Mouse (Mus musculus) heart, embryonic 16.5 days (tissue): ENCODE results near the gene Clpp. TPM values are rescaled to one million over a fixed set of nuclear protein-coding genes. Genes with fewer than 3 reads are reported as not detected.

Source experiments
- ATAC-seq: fragments of 200-750 bp; cut with Nextera tagmentation; replicated peaks from 2 replicates; pipeline ENCODE4 v1.8.0; 2017; ENCODE audit warnings: moderate number of reproducible peaks; ENCODE audit not compliant: insufficient read depth, low FRiP score; ENCODE audit errors: extremely low read depth
- H3K27ac ChIP-seq: fragments of 300-500 bp; sonication (generic); 2 replicates; pipeline ENCODE4 v1.5.1; 2014; ENCODE audit warnings: mild to moderate bottlenecking, low read length, control low read depth, moderate library complexity
- H3K27me3 ChIP-seq: fragments of 300-500 bp; sonication (generic); 2 replicates; pipeline ENCODE4 v1.6.1; 2014; ENCODE audit warnings: low read length, mixed read lengths; ENCODE audit not compliant: control insufficient read depth, insufficient read depth
- H3K36me3 ChIP-seq: fragments of 300-500 bp; sonication (generic); 2 replicates; pipeline ENCODE4 v1.6.1; 2014; ENCODE audit not compliant: control insufficient read depth, insufficient read depth
- H3K4me1 ChIP-seq: fragments of 300-500 bp; sonication (generic); 2 replicates; pipeline ENCODE4 v1.6.1; 2014; ENCODE audit warnings: low read length, mixed read lengths; ENCODE audit not compliant: control insufficient read depth, insufficient read depth
- H3K4me2 ChIP-seq: fragments of 300-500 bp; sonication (generic); 2 replicates; pipeline ENCODE4 v1.6.1; 2014; ENCODE audit warnings: low read depth, mild to moderate bottlenecking, control low read depth, low read length
- H3K4me3 ChIP-seq: fragments of 300-500 bp; sonication (generic); 2 replicates; pipeline ENCODE4 v1.5.1; 2014; ENCODE audit warnings: mild to moderate bottlenecking, control low read depth, low read length
- H3K9ac ChIP-seq: fragments of 300-500 bp; sonication (generic); 2 replicates; pipeline ENCODE4 v1.6.1; 2014; ENCODE audit warnings: low read length, control low read depth
- H3K9me3 ChIP-seq: fragments of 300-500 bp; sonication (generic); replicated peaks from 2 replicates; pipeline ENCODE4 v1.6.1; 2016; ENCODE audit warnings: low read length; ENCODE audit not compliant: control insufficient read depth
- WGBS: fragments of 180-500 bp; shearing (Covaris S2); extraction: QIAGEN DNeasy Blood & Tissue Kit; methylation state at CpG from one replicate; pipeline ENCODE4 v1.1.7; 2014; 5-methylcytosine and 5-hydroxymethylcytosine counted together
- polyA plus RNA-seq: library from polyadenylated mRNA; unstranded; fragments of >200 nt; fragmentation: Nextera tagmentation; extraction: Ambion mirVana; gene quantifications from 2 replicates; pipeline ENCODE4 v1.2.1, GENCODE M21; 2015

Gene Clpp
- polyA plus RNA-seq, 1 experiment from 2014 or later = 117 TPM

DNA sequence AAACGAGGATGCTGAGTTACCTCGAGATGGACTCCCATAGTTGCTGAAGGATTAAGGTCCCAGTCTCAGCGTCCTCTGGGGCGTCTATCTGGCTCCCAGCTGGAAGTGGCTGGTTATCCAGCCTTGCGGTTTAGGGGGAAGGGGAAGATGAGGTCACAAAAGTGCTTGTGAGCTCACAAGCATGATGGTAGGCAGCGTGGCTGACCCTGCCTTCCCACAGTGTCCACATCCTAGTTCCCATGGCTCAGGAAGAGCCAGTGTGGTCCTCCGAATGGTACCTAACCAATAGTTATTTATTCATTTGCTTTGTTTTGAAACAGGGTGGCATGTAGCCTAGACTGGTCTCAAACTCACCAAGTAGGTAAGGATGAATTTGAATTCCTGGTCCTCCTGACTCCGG lies 51.4 kb downstream of the Clpp start, which contains the start of gene Slc25a41:
TSS of gene Slc25a41 (minus strand) at position 101 of the 400 bp plus-strand sequence.
- Histone ChIP-seq H3K4me1 (peaks cover 3% of the 10 kb centered on the region; the same call in 1 of the 2 replicates), H3K9me3 (no peaks in the 10 kb centered on the region), H3K4me3 (no peak within 1 kb of the TSS), H3K27ac (no peak within 1 kb of the TSS), H3K4me2 (no peak within 1 kb of the TSS), H3K36me3 (no peaks in the 10 kb centered on the region; the same call in 1 of the 2 replicates), H3K9ac (no peak within 1 kb of the TSS), H3K27me3 (peaks cover 12% of the 10 kb centered on the region)
- 63% methylated on average over 8 of the region's 8 CpGs for WGBS
- no peak for ATAC-seq

Other genes with a start within 250 kb of the Clpp start
- gene Nrtn, start 232.8 kb upstream of the Clpp start, polyA plus RNA-seq = 21.2 and 23.9 TPM in 2 replicates
- gene Dus3l, start 225.5 kb upstream of the Clpp start, polyA plus RNA-seq = 31.7 and 34.9 TPM in 2 replicates
- gene Prr22, start 220.1 kb upstream of the Clpp start, polyA plus RNA-seq = 0.59 and 1.2 TPM in 2 replicates
- 6.2 and 6.8 TPM in 2 replicates for gene Rfx2, start 159.3 kb upstream of the Clpp start, polyA plus RNA-seq
- gene Acsbg2, start 115.9 kb upstream of the Clpp start, polyA plus RNA-seq = not detected in 2 replicates
- 0.30 and 0.61 TPM in 2 replicates for gene 1700061G19Rik, start 114.8 kb upstream of the Clpp start, polyA plus RNA-seq
- gene Mllt1, start 54.9 kb upstream of the Clpp start, polyA plus RNA-seq = 26.4 and 31.1 TPM in 2 replicates
- 0.05 TPM in 1 of 2 replicates, not detected in the other for gene Acer1, start 8.2 kb upstream of the Clpp start, polyA plus RNA-seq
- 56.4 and 59.6 TPM in 2 replicates for gene Alkbh7, start 7.0 kb downstream of the Clpp start, polyA plus RNA-seq
- gene Pspn, start 9.7 kb downstream of the Clpp start, polyA plus RNA-seq = 0.34 TPM in 1 of 2 replicates, not detected in the other
- gene Gtf2f1, start 21.0 kb downstream of the Clpp start, polyA plus RNA-seq = 44.1 and 45.6 TPM in 2 replicates
- gene Gm17949, start 21.2 kb downstream of the Clpp start, polyA plus RNA-seq = 0.32 and 0.41 TPM in 2 replicates
- gene Khsrp, start 41.2 kb downstream of the Clpp start, polyA plus RNA-seq = 16.5 and 22.8 TPM in 2 replicates
- gene Slc25a41, start 51.3 kb downstream of the Clpp start, polyA plus RNA-seq = not detected in 2 replicates
- 1.1 and 4.8 TPM in 2 replicates for gene Crb3, start 68.8 kb downstream of the Clpp start, polyA plus RNA-seq
- 14.7 and 17.0 TPM in 2 replicates for gene Slc25a23, start 69.6 kb downstream of the Clpp start, polyA plus RNA-seq
- 2.2 and 4.1 TPM in 2 replicates for gene Dennd1c, start 88.2 kb downstream of the Clpp start, polyA plus RNA-seq
- 5.7 and 6.9 TPM in 2 replicates for gene Tubb4a, start 97.5 kb downstream of the Clpp start, polyA plus RNA-seq
- gene Tnfsf9, start 115.0 kb downstream of the Clpp start, polyA plus RNA-seq = 3.3 and 3.4 TPM in 2 replicates
- gene Cd70, start 159.5 kb downstream of the Clpp start, polyA plus RNA-seq = 0.17 and 0.75 TPM in 2 replicates
- gene Tnfsf14, start 203.9 kb downstream of the Clpp start, polyA plus RNA-seq = 0.29 and 0.58 TPM in 2 replicates
- gene C3, start 237.8 kb downstream of the Clpp start, polyA plus RNA-seq = 3.5 and 6.3 TPM in 2 replicates